Mouse (Mus musculus) granulocyte monocyte progenitor cell, adult 5-6 weeks (primary cell): Measurements from ENCODE around the gene Aff3. TPM values are rescaled to one million over a fixed set of nuclear protein-coding genes. Genes with fewer than 3 reads are reported as not detected.

Experiments used
- ATAC-seq: replicated peaks from 2 replicates; pipeline ENCODE4 v1.8.0; 2016; ENCODE audit warnings: mild to moderate bottlenecking, moderate TSS enrichment, inconsistent platforms; ENCODE audit not compliant: poor library complexity, severe bottlenecking
- total RNA-seq, 2 experiments: library from RNA; stranded (forward) in 1 of 2; stranded (reverse) in 1 of 2; fragments of 200-712, 200-1000 nt in 1 of 2; fragments of >200 nt in 1 of 2; fragmentation: Nextera tagmentation in 1 of 2; gene quantifications; 2 replicates each; pipeline ENCODE4 v1.2.3; 2014 to 2017

Gene Aff3
- total RNA-seq, 2 experiments from 2014 or later, result 19.1 to 31.5 TPM

GRCm38 (mm10) chr1:38503431-38504089, 161.2 kb downstream of the Aff3 start:
- no peak for ATAC-seq

DNA sequence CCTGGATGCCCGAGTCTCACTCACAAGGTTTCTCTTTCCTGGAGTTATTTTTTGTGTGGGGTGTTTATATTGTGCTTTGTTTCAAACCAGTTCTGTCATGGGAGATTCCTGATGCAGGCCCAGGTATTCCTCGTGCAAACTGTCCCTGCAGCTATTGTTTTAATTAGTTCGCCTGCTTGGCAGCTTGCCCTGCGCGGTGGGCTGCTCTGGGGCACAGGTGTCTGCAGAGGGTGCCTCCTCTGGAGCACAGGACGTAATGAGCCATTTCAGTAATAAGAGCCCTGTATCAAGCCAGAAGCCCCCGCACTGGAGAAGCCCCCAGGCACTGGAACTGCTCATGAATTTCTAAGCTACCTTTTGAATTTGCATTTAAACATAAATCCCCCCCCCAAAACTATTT, 162.0 kb downstream of the Aff3 start:
- ATAC-seq, result no peak

GRCm38 (mm10) chr1:38501231-38501630, 163.5 kb downstream of the Aff3 start:
- no peak for ATAC-seq

DNA sequence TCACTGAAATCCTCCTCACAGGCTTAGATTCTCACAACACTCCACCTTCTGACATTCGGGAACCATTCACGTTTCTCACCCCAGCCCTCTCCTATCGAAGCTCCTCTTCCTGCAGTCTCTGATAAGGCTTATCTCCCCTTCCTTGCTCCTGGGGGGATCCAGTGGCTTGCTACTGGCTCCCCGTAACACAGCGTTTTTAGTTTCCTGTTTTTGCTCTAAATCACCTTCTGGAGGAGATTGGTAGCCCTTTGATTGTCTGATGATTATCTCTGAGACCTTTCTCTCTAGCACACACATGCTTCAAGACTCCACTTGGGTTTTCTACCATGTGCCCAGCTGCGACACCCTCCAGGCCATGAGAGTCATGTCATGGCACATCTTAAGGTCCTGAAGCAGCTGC, 165.3 kb downstream of the Aff3 start:
- 0 out of 2 replicates have a peak, but pooled peaks have one; percentile 25 for ATAC-seq

DNA sequence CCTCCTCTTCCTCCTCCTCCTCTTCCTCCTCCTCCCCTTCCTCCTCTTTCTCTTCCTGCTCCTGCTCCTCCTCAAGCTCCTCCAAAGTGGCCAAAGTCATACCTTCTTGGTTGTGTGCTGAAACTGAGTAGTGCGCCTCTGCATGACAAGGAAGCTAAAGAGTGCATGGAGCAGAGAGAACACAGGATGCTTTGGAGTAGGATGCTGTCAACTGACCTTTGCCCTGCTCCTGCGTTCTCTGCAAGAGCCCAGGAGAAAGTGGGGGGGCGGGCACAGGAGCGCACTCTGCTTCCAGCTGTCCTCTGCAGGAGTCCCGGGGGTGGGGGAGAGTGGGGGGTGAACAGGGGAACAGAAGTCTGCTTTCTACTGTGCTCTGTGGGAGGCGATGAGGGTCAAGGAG, 167.2 kb downstream of the Aff3 start:
- no peak for ATAC-seq

DNA sequence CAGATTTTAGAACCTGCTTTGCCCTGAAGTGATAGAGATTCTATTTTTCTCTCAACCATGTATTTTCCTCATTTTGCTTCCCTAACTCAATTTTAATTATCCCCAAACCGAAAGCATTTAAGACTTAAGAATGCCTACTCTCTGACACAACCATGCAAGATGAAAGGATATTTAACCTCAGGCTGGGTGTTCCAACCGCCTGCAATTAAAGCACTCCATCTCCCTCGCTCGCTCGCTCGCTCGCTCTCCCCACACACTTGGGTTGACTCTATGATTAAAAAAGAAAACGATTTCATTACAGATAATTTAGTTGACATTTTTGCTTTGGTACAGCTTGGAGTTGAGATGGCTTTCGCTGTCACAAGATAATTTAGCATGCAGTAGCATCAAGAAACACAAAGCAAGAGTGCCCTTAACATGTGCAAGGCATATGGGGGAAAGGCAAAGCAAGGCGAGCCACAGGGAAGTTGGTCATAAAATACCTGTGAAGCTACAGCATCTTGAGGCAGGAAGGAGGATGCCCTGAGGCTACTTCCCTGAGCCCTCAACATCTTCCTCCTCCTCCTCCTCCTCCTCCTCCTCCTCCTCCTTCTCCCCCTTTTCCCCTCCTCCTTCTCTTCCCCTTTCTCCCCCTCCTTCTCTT, 167.7 kb downstream of the Aff3 start:
- ATAC-seq, result no peak

- ATAC-seq, result peak; percentile 79
Observed at GRCm38 (mm10) chr1:38495284-38495683, 169.5 kb downstream of the Aff3 start.

DNA sequence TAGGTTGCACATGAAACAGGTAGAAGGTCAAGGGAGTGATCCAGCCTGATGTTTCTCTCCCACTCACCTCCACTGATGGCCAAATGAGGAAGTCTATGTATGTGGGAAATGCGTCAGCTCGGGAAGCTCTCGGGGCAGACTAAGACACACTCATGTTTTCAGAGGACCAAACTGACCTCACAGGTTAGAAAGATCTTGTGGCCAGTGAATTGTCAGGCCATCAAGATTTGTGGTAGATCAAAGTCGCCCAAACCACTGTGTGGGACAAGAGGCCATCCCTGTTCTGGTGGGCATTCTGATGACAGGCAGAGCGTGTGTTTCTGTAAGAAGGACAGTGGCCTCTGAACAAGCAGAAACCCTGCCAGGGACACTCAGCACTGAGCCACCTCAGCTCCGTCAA, 175.0 kb downstream of the Aff3 start:
- ATAC-seq, result no peak

- ATAC-seq, result no peak
Observed at GRCm38 (mm10) chr1:38488667-38489210, 176.0 kb downstream of the Aff3 start.

DNA sequence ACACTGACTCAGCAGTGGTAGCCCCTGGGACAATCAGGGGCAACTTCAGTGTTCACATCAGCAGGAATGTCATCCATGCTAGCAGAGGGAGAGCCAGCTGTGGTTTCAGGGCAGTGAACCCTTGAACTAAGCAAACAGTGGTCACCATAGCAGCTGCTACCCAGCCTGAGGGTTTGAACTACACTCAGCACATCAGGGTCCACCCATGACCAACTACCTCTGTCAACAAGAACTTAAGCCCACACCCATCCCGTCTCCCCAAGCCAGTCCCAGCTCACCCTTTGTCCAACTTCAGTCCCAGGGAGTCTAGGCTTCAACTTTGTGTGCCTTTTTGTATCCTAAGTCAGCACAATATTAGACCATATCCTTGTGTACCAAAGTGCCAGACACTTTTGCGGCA, 176.9 kb downstream of the Aff3 start:
- ATAC-seq, result no peak

- no peak for ATAC-seq
Observed at GRCm38 (mm10) chr1:38483191-38483590, 181.6 kb downstream of the Aff3 start.

GRCm38 (mm10) chr1:38478246-38478743, 186.5 kb downstream of the Aff3 start:
- ATAC-seq, result no peak

DNA sequence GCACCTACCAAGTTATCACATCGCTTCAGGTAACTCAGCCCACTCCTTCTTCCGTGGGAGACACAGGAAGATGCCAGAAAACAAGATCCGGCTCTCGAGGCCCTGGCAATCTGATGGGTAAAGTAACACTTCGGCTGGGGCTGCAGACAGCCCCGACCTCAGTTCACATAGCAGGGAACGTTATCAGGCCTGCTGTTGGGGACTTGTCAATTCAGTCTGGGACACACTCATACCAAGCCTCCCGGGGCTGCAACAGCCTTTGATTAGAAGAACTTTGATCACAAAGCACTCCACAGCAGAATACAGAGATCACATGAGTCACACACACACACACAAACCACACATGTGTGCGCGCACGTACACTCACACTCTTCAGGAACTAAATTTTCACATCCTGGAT, 193.9 kb downstream of the Aff3 start:
- no peak for ATAC-seq

DNA sequence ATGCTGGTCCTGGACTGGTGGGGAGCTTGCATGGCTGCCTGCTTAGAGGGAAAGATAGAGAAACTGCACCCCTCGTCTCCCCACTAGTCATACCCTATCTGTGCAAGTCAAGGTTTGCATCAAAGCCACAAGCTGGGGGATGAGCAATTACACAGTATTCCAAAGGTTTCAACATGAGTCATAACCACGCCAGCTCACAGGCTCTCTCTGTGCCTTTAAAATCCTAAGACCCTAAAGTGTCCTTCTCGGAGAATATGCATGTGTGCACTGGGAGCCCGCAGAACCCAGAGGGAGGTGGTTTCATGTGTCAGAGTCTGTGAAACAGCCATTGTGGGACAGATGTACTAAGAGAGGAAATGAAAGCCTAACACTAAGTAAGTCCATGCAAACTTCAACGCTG, 194.6 kb downstream of the Aff3 start:
- peak; percentile 37 for ATAC-seq

GRCm38 (mm10) chr1:38467305-38468083, 197.3 kb downstream of the Aff3 start:
- ATAC-seq, result no peak

- ATAC-seq, result no peak
Observed at GRCm38 (mm10) chr1:38456719-38457269, 208.0 kb downstream of the Aff3 start.

DNA sequence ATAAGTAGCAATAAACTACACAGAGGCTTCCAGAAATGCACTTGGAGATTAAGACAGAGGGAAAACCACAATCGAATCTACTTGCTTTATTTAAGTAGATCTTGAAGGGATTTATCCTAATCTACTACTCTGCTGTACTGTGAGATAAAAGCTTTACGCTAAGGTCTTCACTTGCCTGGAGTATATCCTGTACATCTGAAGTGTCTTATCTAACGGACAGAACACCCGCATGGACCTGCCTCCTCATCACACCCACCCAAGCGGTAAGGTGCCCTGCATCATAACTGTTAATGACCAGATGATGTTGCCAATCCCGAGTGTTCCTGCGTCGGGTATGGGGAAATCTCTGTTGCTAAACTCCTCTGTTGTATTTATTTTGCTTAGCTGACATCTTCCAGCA, 209.8 kb downstream of the Aff3 start:
- no peak for ATAC-seq

GRCm38 (mm10) chr1:38451367-38451766, 213.4 kb downstream of the Aff3 start:
- ATAC-seq, result no peak

- no peak for ATAC-seq
Observed at GRCm38 (mm10) chr1:38450677-38451076, 214.1 kb downstream of the Aff3 start.

- ATAC-seq, result no peak
Observed at GRCm38 (mm10) chr1:38449816-38450478, 214.8 kb downstream of the Aff3 start.
